In genomic region chr1:94139445-94140062, GRCm38 (mm10) we compare ENCODE assay signal across 10 mouse cellular contexts.
DNase-seq lines count a peak whose midpoint lies in the region; ATAC-seq and TF ChIP-seq lines count a peak whose summit lies in the region.
"Had no signal": no experiment of that assay in that cellular context is flagged by ENCODE, and none has a peak within 500 bp of the region (broad histone marks: within the 10 kb centered on the region; RNA-seq: fewer than 3 reads in every experiment).

No protein-coding gene starts in this region.

- no peak for TF ChIP-seq EP300 in liver, postnatal 0 days (IDR thresholded peaks at IDR 0.05; ENCODE audit: low read depth)

- DNase-seq in liver, postnatal 0 days, result no peak
- peak; percentile 7 for DNase-seq in MEL-GATA-1-ER (ENCODE audit: extremely low read depth, low read depth)
- peak; percentile 77 for DNase-seq in midbrain, postnatal 0 days (ENCODE audit: low spot score)
- DNase-seq in right cerebral cortex, adult 18-20 months, result no peak
- DNase-seq: adrenal gland, adult 2 months; gastrocnemius, postnatal 10 days had no signal

- no peak for TF ChIP-seq POLR2A in cortical plate, adult 2 months (IDR thresholded peaks at IDR 0.05; ENCODE audit: extremely low read depth, insufficient read depth, low read length)

- H3K9me3 ChIP-seq in liver, postnatal 0 days (ENCODE audit: low read length), result no peaks in the 10 kb centered on the region
- no peaks in the 10 kb centered on the region for H3K9me3 ChIP-seq in liver, embryonic 12.5 days (replicated peaks)
- H3K9me3 ChIP-seq in midbrain, postnatal 0 days (ENCODE audit: low read length), result no peaks in the 10 kb centered on the region
- 0 out of 2 replicates have a peak, but pooled peaks cover 2% of the 10 kb centered on the region for H3K9me3 ChIP-seq in heart, embryonic 11.5 days (replicated peaks; ENCODE audit: control insufficient read depth, low read length)

- no peak overlapping the region for H3K4me2 ChIP-seq in liver, postnatal 0 days (ENCODE audit: low read depth, low read length)
- H3K4me2 ChIP-seq in liver, embryonic 12.5 days, result no peak overlapping the region
- no peak overlapping the region for H3K4me2 ChIP-seq in midbrain, postnatal 0 days (ENCODE audit: low read depth, low read length, poor library complexity, severe bottlenecking)
- H3K4me2 ChIP-seq in heart, embryonic 11.5 days, result no peak overlapping the region

- H3K4me1 ChIP-seq in liver, postnatal 0 days (ENCODE audit: insufficient read depth), result no peaks in the 10 kb centered on the region
- no peaks in the 10 kb centered on the region for H3K4me1 ChIP-seq in liver, embryonic 12.5 days
- no peaks in the 10 kb centered on the region for H3K4me1 ChIP-seq in cortical plate, adult 2 months (ENCODE audit: control insufficient read depth, insufficient read depth, low read length)
- no peaks in the 10 kb centered on the region for H3K4me1 ChIP-seq in midbrain, postnatal 0 days (ENCODE audit: insufficient read depth, low read length)
- H3K4me1 ChIP-seq in heart, embryonic 11.5 days (ENCODE audit: control insufficient read depth, insufficient read depth, low read length), result no peaks in the 10 kb centered on the region

- no peaks in the 10 kb centered on the region for H3K27me3 ChIP-seq in liver, postnatal 0 days (ENCODE audit: insufficient read depth, low read length)
- H3K27me3 ChIP-seq in liver, embryonic 12.5 days (replicated peaks), result no peaks in the 10 kb centered on the region
- no peaks in the 10 kb centered on the region for H3K27me3 ChIP-seq in midbrain, postnatal 0 days (ENCODE audit: insufficient read depth, low read length)
- H3K27me3 ChIP-seq in heart, embryonic 11.5 days (ENCODE audit: control insufficient read depth, insufficient read depth, low read length), result no peaks in the 10 kb centered on the region

- no peak overlapping the region for H3K9ac ChIP-seq in liver, postnatal 0 days (replicated peaks)
- H3K9ac ChIP-seq in liver, embryonic 12.5 days, result no peak overlapping the region
- no peak overlapping the region for H3K9ac ChIP-seq in midbrain, postnatal 0 days (replicated peaks; ENCODE audit: low read length, poor library complexity, severe bottlenecking)
- no peak overlapping the region for H3K9ac ChIP-seq in heart, embryonic 11.5 days (ENCODE audit: low read depth, low read length)

- TF ChIP-seq CTCF in liver, postnatal 0 days (IDR thresholded peaks at IDR 0.05; ENCODE audit: low read depth), result peak; percentile 40
- peak; percentile 32; the same call in 1 of the 2 replicates for TF ChIP-seq CTCF in cortical plate, adult 2 months (IDR thresholded peaks at IDR 0.05; ENCODE audit: extremely low read depth, insufficient read depth, low read length)
- peak; percentile 85 for TF ChIP-seq CTCF in midbrain, postnatal 0 days (IDR thresholded peaks at IDR 0.05)

- no peak for ATAC-seq in liver, postnatal 0 days
- ATAC-seq in liver, embryonic 12.5 days, result no peak
- no peak for ATAC-seq in midbrain, postnatal 0 days (ENCODE audit: low FRiP score)
- no peak for ATAC-seq in heart, embryonic 11.5 days (replicated peaks; ENCODE audit: insufficient number of reproducible peaks, low FRiP score, low TSS enrichment)
- ATAC-seq: inflammation-experienced regulatory T-cells, adult 6 months had no signal

- H3K4me3 ChIP-seq in liver, postnatal 0 days (ENCODE audit: low read depth, low read length), result no peak overlapping the region
- no peak overlapping the region for H3K4me3 ChIP-seq in liver, embryonic 12.5 days
- no peak overlapping the region for H3K4me3 ChIP-seq in cortical plate, adult 2 months (ENCODE audit: insufficient read depth, low read length)
- no peak overlapping the region for H3K4me3 ChIP-seq in midbrain, postnatal 0 days (ENCODE audit: low read depth, low read length)
- no peak overlapping the region for H3K4me3 ChIP-seq in heart, embryonic 11.5 days (ENCODE audit: low read depth, low read length)

- H3K27ac ChIP-seq in liver, postnatal 0 days (ENCODE audit: low read depth), result no peak overlapping the region
- H3K27ac ChIP-seq in liver, embryonic 12.5 days, result no peak overlapping the region
- H3K27ac ChIP-seq in cortical plate, adult 2 months (ENCODE audit: insufficient read depth, low read length), result no peak overlapping the region
- no peak overlapping the region for H3K27ac ChIP-seq in midbrain, postnatal 0 days (ENCODE audit: low read depth, low read length)
- no peak overlapping the region for H3K27ac ChIP-seq in heart, embryonic 11.5 days (ENCODE audit: low read depth, low read length)

- WGBS in liver, postnatal 0 days (ENCODE audit: insufficient replicate concordance), result 69% methylated on average over 5 of the region's 5 CpGs
- WGBS in liver, embryonic 12.5 days (ENCODE audit: insufficient replicate concordance), result 50% methylated on average over 5 of the region's 5 CpGs
- 63% methylated on average over 5 of the region's 5 CpGs for WGBS in midbrain, postnatal 0 days
- 77% methylated on average over 5 of the region's 5 CpGs for WGBS in heart, embryonic 11.5 days (ENCODE audit: insufficient replicate concordance)

- no peaks in the 10 kb centered on the region for H3K36me3 ChIP-seq in liver, postnatal 0 days (replicated peaks; ENCODE audit: insufficient read depth, low read length)
- H3K36me3 ChIP-seq in liver, embryonic 12.5 days, result no peaks in the 10 kb centered on the region
- H3K36me3 ChIP-seq in midbrain, postnatal 0 days (ENCODE audit: insufficient read depth, low read length), result no peaks in the 10 kb centered on the region
- H3K36me3 ChIP-seq in heart, embryonic 11.5 days (ENCODE audit: control insufficient read depth, insufficient read depth, low read length), result no peaks in the 10 kb centered on the region

Comparison
In these comparisons a context has a peak if more than half of its experiments do, and no peak if none do; other contexts are left out.
1. DNase-seq: peak in MEL-GATA-1-ER (single experiment) and midbrain, postnatal 0 days (single experiment); none in liver, postnatal 0 days (single experiment) and right cerebral cortex, adult 18-20 months (single experiment).
2. CTCF ChIP-seq: peak in every context shown above with its lines; median percentile 85 in midbrain, postnatal 0 days; 40 in liver, postnatal 0 days; 32 in cortical plate, adult 2 months.